17 mouse cellular contexts compared by ENCODE assay signal in genomic region chr11:42944573-42944972, GRCm38 (mm10).
DNase-seq lines count a peak whose midpoint lies in the region; ATAC-seq lines count a peak whose summit lies in the region.
"Had no signal": no experiment of that assay in that cellular context is flagged by ENCODE, and none has a peak within 500 bp of the region (broad histone marks: within the 10 kb centered on the region; RNA-seq: fewer than 3 reads in every experiment).

No protein-coding gene starts in this region.

- H3K27ac ChIP-seq in stomach, embryonic 15.5 days, result no peak overlapping the region
- H3K27ac ChIP-seq: limb, embryonic 13.5 days; neural tube, embryonic 12.5 days had no signal

- no peak overlapping the region for H3K4me2 ChIP-seq in stomach, embryonic 15.5 days
- H3K4me2 ChIP-seq: limb, embryonic 13.5 days; neural tube, embryonic 12.5 days had no signal

- H3K4me3 ChIP-seq in stomach, embryonic 15.5 days (replicated peaks), result no peak overlapping the region
- H3K4me3 ChIP-seq: limb, embryonic 13.5 days; megakaryocyte, embryonic 14.5 days; neural tube, embryonic 12.5 days had no signal

- H3K9ac ChIP-seq in stomach, embryonic 15.5 days, result no peak overlapping the region
- H3K9ac ChIP-seq: limb, embryonic 13.5 days; neural tube, embryonic 12.5 days had no signal

- H3K4me1 ChIP-seq in stomach, embryonic 15.5 days, result no peaks in the 10 kb centered on the region
- H3K4me1 ChIP-seq: limb, embryonic 13.5 days; megakaryocyte, embryonic 14.5 days; neural tube, embryonic 12.5 days had no signal

- WGBS in stomach, embryonic 15.5 days, result 58% methylated on average over 3 of the region's 3 CpGs

- H3K27me3 ChIP-seq in stomach, embryonic 15.5 days (replicated peaks), result no peaks in the 10 kb centered on the region
- H3K27me3 ChIP-seq: limb, embryonic 13.5 days; megakaryocyte, embryonic 14.5 days; neural tube, embryonic 12.5 days had no signal

- H3K9me3 ChIP-seq in stomach, embryonic 15.5 days, result no peaks in the 10 kb centered on the region
- H3K9me3 ChIP-seq: limb, embryonic 13.5 days; neural tube, embryonic 12.5 days had no signal

- DNase-seq in embryo, embryonic 10 days (ENCODE audit: low spot score), result peak; percentile 7
- no peak for DNase-seq in embryo, embryonic 10.5 days (ENCODE audit: low spot score)
- peak; percentile 50 for DNase-seq in gonadal fat pad, adult 2 months (ENCODE audit: low read depth)
- DNase-seq in kidney, postnatal 10 days, result peak; percentile 58
- DNase-seq in neural tube, embryonic 10.5 days (ENCODE audit: extremely low spot score, low spot score), result no peak
- DNase-seq in layer of hippocampus, adult 9-10 months (ENCODE audit: low spot score), result no peak
- DNase-seq: cerebellum, postnatal 36 days; heart, adult 11 months; heart, postnatal 36 days; right cerebral cortex, postnatal 4 days; thymus, postnatal 25 days had no signal

- no peaks in the 10 kb centered on the region for H3K36me3 ChIP-seq in stomach, embryonic 15.5 days
- H3K36me3 ChIP-seq: limb, embryonic 13.5 days; neural tube, embryonic 12.5 days had no signal

- peak; percentile 87 for ATAC-seq in stomach, embryonic 15.5 days (ENCODE audit: insufficient read depth, low FRiP score, low read depth)
- no peak for ATAC-seq in granulocyte monocyte progenitor cell, adult 5-6 weeks (replicated peaks; ENCODE audit: poor library complexity, severe bottlenecking)
- ATAC-seq: forebrain, embryonic 14.5 days had no signal

Comparison
In these comparisons a context has a peak if more than half of its experiments do, and no peak if none do; other contexts are left out.
1. DNase-seq: peak in embryo, embryonic 10 days (single experiment), gonadal fat pad, adult 2 months (single experiment) and kidney, postnatal 10 days (single experiment); none in embryo, embryonic 10.5 days (single experiment), neural tube, embryonic 10.5 days (single experiment) and layer of hippocampus, adult 9-10 months (single experiment).